Mouse (Mus musculus) cerebral cortex, adult 2 months (tissue): ENCODE measurements around the gene Stab1.

Source experiments
- WGBS: fragments of 180-500 bp; shearing (Covaris S2); methylation state at CpG from one replicate; pipeline ENCODE4 v1.1.7; 2018; 5-methylcytosine and 5-hydroxymethylcytosine counted together

The Stab1 gene

GRCm38 (mm10) chr14:31194441-31194840 lies 26.0 kb upstream of the Stab1 start:
- 58% methylated on average over 2 of the region's 2 CpGs for WGBS

GRCm38 (mm10) chr14:31193791-31194190 lies 25.4 kb upstream of the Stab1 start:
- 42% methylated on average over 7 of the region's 7 CpGs for WGBS

GRCm38 (mm10) chr14:31191936-31192335 lies 23.5 kb upstream of the Stab1 start:
- WGBS, result 26% methylated on average over 2 of the region's 2 CpGs

- 83% methylated on average over 3 of the region's 3 CpGs for WGBS
Observed at GRCm38 (mm10) chr14:31189348-31189747, 20.9 kb upstream of the Stab1 start.

- 48% methylated on average over 6 of the region's 6 CpGs for whole genome bisulfite sequencing
Observed at GRCm38 (mm10) chr14:31188771-31189181, 20.3 kb upstream of the Stab1 start.

- WGBS, result 54% methylated on average over 4 of the region's 4 CpGs
Observed at GRCm38 (mm10) chr14:31186656-31187055, 18.2 kb upstream of the Stab1 start.

- 88% methylated on average over 12 of the region's 12 CpGs for WGBS
Observed at GRCm38 (mm10) chr14:31184195-31184594, 15.8 kb upstream of the Stab1 start.

GRCm38 (mm10) chr14:31183541-31183940 lies 15.1 kb upstream of the Stab1 start:
- 77% methylated on average over 5 of the region's 5 CpGs for WGBS

GRCm38 (mm10) chr14:31182786-31183290 lies 14.4 kb upstream of the Stab1 start:
- 67% methylated on average over 2 of the region's 2 CpGs for WGBS

GRCm38 (mm10) chr14:31181512-31181911 lies 13.1 kb upstream of the Stab1 start:
- 61% methylated on average over 4 of the region's 4 CpGs for WGBS

GRCm38 (mm10) chr14:31179677-31180365 lies 11.4 kb upstream of the Stab1 start:
- WGBS, result 81% methylated on average over 12 of the region's 12 CpGs

GRCm38 (mm10) chr14:31177715-31178114 lies 9.3 kb upstream of the Stab1 start:
- WGBS, result 85% methylated on average over 5 of the region's 5 CpGs

- WGBS, result 76% methylated on average over 16 of the region's 16 CpGs
Observed at GRCm38 (mm10) chr14:31177287-31177686, 8.8 kb upstream of the Stab1 start.

- 82% methylated on average over 7 of the region's 7 CpGs for WGBS
Observed at GRCm38 (mm10) chr14:31173537-31173936, 5.1 kb upstream of the Stab1 start.

GRCm38 (mm10) chr14:31172781-31173455 lies 4.5 kb upstream of the Stab1 start:
- 66% methylated on average over 18 of the region's 18 CpGs for whole genome bisulfite sequencing

- 96% methylated on average over 15 of the region's 15 CpGs for WGBS
Observed at GRCm38 (mm10) chr14:31171821-31172220, 3.4 kb upstream of the Stab1 start.

GRCm38 (mm10) chr14:31171386-31171785 lies 2.9 kb upstream of the Stab1 start:
- WGBS, result 58% methylated on average over 11 of the region's 11 CpGs

GRCm38 (mm10) chr14:31170963-31171362 lies 2.5 kb upstream of the Stab1 start:
- WGBS, result 72% methylated on average over 13 of the region's 13 CpGs

- WGBS, result 83% methylated on average over 6 of the region's 6 CpGs
Observed at GRCm38 (mm10) chr14:31169508-31169907, 1.1 kb upstream of the Stab1 start.

GRCm38 (mm10) chr14:31166827-31167226 lies 1.6 kb downstream of the Stab1 start:
- WGBS, result 29% methylated on average over 9 of the region's 9 CpGs

- 52% methylated on average over 10 of the region's 10 CpGs for WGBS
Observed at GRCm38 (mm10) chr14:31165991-31166630, 2.3 kb downstream of the Stab1 start.

- 71% methylated on average over 7 of the region's 7 CpGs for WGBS
Observed at GRCm38 (mm10) chr14:31165458-31165857, 3.0 kb downstream of the Stab1 start.

- 70% methylated on average over 2 of the region's 2 CpGs for WGBS
Observed at GRCm38 (mm10) chr14:31165010-31165409, 3.4 kb downstream of the Stab1 start.
